Mouse (Mus musculus) ovary, adult 18-20 months (tissue): ENCODE results near the gene Gsk3a.

Experiments
- DNase-seq: peaks from one replicate; pipeline ENCODE4 v3.0.0; 2022; ENCODE audit warnings: low spot score, mixed read lengths

Gene Gsk3a

GRCm38 (mm10) chr7:25181814-25182213 lies 55.8 kb downstream of the Gsk3a start:
- DNase-seq = no peak

DNA sequence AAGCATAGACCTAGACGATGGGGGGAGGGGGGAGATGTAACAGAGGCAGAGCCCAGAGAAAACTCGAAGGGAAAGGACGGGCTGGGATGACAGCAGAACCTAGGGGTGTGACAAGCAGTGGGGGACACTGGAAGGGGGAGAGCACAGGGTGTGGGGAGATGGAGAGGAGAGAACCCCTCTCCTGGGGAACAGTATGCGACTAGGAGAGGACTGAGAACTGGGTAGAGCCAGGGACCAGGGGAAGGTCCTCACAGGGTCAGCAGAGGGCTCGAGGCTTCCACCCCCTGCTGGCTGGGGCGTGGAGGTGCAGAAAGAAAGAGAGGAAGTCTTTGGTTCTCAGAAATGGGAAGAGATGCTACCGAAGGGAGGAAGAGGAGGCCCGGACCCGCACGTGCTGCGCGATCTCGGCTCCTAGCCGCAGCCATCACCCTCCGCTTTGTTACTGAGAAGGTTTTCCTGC lies 56.3 kb downstream of the Gsk3a start:
- no peak for DNase-seq

DNA sequence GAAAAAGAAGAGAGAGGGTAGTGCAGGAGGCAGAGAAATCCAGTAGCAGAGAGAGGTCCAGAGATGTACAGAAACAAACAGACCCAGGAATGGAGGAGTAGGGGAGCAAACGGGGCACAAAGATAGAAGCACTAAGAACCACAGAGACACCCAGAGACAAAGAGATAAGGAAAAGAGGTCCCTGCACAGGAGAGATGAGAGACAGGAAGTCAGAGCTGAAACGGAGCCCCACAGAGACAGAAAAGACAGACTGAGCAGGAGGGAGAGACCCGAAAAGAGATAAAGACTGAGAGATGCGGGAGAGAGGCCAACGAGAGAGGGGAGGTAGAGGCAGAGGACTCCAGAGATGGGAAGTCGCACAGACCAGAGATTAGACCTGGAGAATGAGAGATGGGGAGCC lies 57.1 kb downstream of the Gsk3a start:
- no peak for DNase-seq

DNA sequence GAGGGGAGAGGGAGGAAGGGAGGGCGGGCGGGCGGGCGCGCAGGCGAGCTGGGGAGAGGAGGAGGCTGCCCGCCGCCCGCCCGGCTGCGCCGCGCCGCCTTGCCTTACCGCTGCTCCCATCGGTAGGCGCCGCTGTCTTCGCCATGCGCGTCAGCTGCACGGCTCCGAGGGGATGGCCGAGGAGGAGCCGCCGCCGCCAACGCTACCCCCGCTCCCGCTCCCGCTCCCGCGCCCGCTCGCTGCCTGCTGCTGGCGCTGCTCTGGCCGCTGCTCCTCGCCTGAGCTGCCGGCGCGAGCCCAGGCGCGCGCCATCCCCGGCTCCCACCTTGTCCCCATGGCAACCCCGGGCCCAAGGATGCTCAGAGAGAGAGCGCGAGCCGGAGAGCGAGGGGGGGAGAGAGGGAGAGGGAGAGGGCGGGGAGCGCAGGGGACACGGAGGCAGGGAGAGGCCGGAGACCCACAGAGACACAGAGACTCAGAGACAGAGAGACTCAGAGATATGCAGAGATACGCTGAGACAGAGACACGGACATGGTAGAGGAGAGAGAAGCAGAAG lies 58.0 kb downstream of the Gsk3a start, which contains the start of gene Pou2f2:
Gene Pou2f2, minus strand, starts transcription at position 121 of the 556 bp plus-strand sequence.
- peak; percentile 58 for DNase-seq

DNA sequence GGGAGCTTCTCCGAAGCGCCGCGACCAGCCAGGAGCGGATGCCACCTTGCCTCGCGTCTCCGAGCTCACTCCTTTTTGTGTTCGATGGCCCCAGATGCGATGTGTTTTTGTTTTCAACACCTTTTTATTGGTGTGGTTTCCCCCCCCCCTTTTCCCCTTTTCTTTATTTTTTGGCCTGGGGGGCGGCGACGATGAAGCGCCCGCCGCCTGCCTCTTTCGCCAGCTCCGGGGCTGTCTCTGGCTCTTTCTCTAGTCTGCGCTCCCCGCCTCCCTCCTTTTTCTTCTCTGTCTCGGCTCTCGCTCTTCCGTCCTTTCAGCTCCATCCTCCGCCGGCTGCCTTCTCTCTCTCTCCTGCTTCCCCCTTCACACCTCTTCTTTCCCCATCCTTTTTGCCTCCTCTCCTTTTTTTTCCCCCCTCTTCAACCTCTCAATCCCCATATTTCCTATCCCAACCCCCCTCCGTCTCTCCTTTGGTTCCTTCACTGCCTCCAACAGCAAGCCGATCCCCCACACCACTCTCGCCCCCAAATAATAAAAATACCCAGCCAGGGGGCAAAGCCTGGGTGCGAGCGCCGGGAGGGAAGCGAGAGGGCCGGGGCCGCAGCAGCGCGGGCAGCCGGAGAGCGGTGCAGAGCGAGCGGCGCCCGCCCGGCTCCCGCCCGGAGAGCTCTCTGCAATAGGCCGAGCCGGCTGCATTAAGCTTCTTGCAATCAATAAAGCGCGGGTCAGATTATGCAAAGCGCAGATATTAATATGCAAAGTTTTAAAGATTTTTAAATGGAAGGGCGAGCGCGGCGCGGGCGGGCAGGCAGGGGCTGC lies 58.7 kb downstream of the Gsk3a start:
- no peak for DNase-seq

DNA sequence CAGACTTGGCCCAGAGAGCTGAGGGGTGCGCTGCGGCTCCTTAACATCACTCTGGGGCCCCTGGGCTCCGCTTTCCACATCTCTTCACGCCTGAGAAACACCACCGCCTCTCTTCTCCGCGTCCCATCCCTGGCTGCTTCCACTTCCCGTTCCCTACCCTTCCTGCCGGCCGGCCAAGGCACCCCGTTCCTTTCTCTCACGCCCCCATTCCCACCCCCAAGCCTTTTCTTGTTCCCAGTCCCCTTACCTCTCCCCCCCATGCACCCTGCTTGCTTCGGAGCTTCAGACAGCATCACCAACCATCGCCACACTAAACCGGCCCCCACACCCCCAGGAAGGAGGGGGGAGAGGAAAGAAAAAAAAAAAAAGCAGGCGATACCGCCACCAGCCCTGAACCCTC lies 59.3 kb downstream of the Gsk3a start:
- DNase-seq = no peak
